Mouse (Mus musculus): ENCODE data around the gene Tnni1.

The Tnni1 gene

GRCm38 (mm10) chr1:135778780-135779535 is at the start of gene Tnni1:
TSS of gene Tnni1 (plus strand) at chr1:135779434.
- ChIA-PET CTCF (interaction anchor here (0.5 to 7.5 kb wide), 34 partner anchors 8 to 422 kb away, joined by 3 to 89 read pairs (median 6); partner anchors contain the start of genes Csrp1 (in 1 of the 4) and Phlda3 (in 1 of the 4)), POLR2A (interaction anchor here (0.6 to 4.4 kb wide), 29 partner anchors 8 to 453 kb away, joined by 3 to 32 read pairs (median 4); partner anchors contain the start of genes Phlda3 (in 3 of the 4) and Csrp1 (in 1 of the 4))

- ChIA-PET CTCF (interaction anchor here in 3 of 4 experiments (1.0 to 5.1 kb wide), 10 partner anchors 10 to 102 kb away, joined by 3 to 40 read pairs (median 6); partner anchors contain the start of gene Csrp1 (in 2 of the 3)), POLR2A (interaction anchor here in 3 of 4 experiments (0.6 to 10.3 kb wide), 46 partner anchors 9 to 531 kb away, joined by 3 to 112 read pairs (median 4); partner anchors contain the start of gene Csrp1 (in 2 of the 3))
Measured at GRCm38 (mm10) chr1:135729821-135730220, 49.4 kb upstream of the Tnni1 start.

GRCm38 (mm10) chr1:135730296-135730695 is 48.9 kb upstream of the Tnni1 start:
- POLR2A ChIA-PET, result interaction anchor here in 3 of 4 experiments (0.6 to 10.3 kb wide), 30 partner anchors 9 to 475 kb away, joined by 3 to 112 read pairs (median 6); partner anchors contain the start of genes Csrp1 (in 2 of the 3) and Phlda3 (in 1 of the 3)
- CTCF ChIA-PET, result interaction anchor here in 3 of 4 experiments (0.6 to 5.1 kb wide), 7 partner anchors 10 to 60 kb away, joined by 3 to 40 read pairs (median 7); partner anchors contain the start of gene Csrp1 (in 1 of the 3)

- CTCF ChIA-PET, result interaction anchor here (0.5 to 5.1 kb wide), 12 partner anchors 10 to 444 kb away, joined by 3 to 40 read pairs (median 4); no protein-coding TSS in a partner anchor
- POLR2A ChIA-PET, result interaction anchor here (0.5 to 10.3 kb wide), 27 partner anchors 8 to 666 kb away, joined by 3 to 112 read pairs (median 5); partner anchors contain the start of genes Csrp1 (in 2 of the 4), Phlda3 (in 1 of the 4) and Tnni1 (in 1 of the 4)
Measured at GRCm38 (mm10) chr1:135731393-135731792, 47.8 kb upstream of the Tnni1 start.

- CTCF ChIA-PET, result interaction anchor here (0.5 to 5.1 kb wide), 13 partner anchors 9 to 55 kb away, joined by 3 to 40 read pairs (median 4); no protein-coding TSS in a partner anchor
- POLR2A ChIA-PET, result interaction anchor here (0.5 to 10.3 kb wide), 28 partner anchors 8 to 666 kb away, joined by 3 to 112 read pairs (median 5); partner anchors contain the start of genes Phlda3 (in 2 of the 4), Csrp1 (in 1 of the 4) and Tnni1 (in 1 of the 4)
Measured at GRCm38 (mm10) chr1:135731897-135732684, 47.1 kb upstream of the Tnni1 start.

- ChIA-PET CTCF (interaction anchor here in 2 of 4 experiments (0.6 to 3.0 kb wide), 6 partner anchors 14 to 327 kb away, joined by 3 to 18 read pairs (median 5); partner anchors contain the start of gene Csrp1 (in 1 of the 2)), POLR2A (interaction anchor here in 2 of 4 experiments (0.6 to 10.3 kb wide), 12 partner anchors 8 to 302 kb away, joined by 3 to 83 read pairs (median 6); no protein-coding TSS in a partner anchor)
Measured at GRCm38 (mm10) chr1:135734225-135734937, 44.9 kb upstream of the Tnni1 start.

GRCm38 (mm10) chr1:135735460-135735859 is 43.8 kb upstream of the Tnni1 start:
- ChIA-PET CTCF (interaction anchor here in 3 of 4 experiments (0.5 to 3.0 kb wide), 10 partner anchors 15 to 881 kb away, joined by 3 to 18 read pairs (median 4); partner anchors contain the start of gene Csrp1 (in 1 of the 3)), POLR2A (interaction anchor here (0.5 to 2.7 kb wide), 19 partner anchors 9 to 739 kb away, joined by 3 to 13 read pairs (median 3); partner anchors contain the start of gene Phlda3 (in 1 of the 4))

GRCm38 (mm10) chr1:135744987-135745386 is 34.2 kb upstream of the Tnni1 start:
- ChIA-PET CTCF (interaction anchor here in 1 of 4 experiments (0.6 to 1.4 kb wide), 4 partner anchors 8 to 941 kb away, joined by 3 to 5 read pairs (median 3); partner anchors contain the start of gene Csrp1), POLR2A (interaction anchor here in 2 of 4 experiments (0.9 to 8.0 kb wide), 4 partner anchors 15 to 30 kb away, joined by 4 to 83 read pairs (median 4); no protein-coding TSS in a partner anchor)

GRCm38 (mm10) chr1:135746248-135746647 is 33.0 kb upstream of the Tnni1 start:
- POLR2A ChIA-PET, result interaction anchor here in 3 of 4 experiments (0.6 to 8.0 kb wide), 5 partner anchors 10 to 400 kb away, joined by 3 to 83 read pairs (median 3); partner anchors contain the start of gene Csrp1 (in 1 of the 3)

GRCm38 (mm10) chr1:135752737-135753348 is 26.4 kb upstream of the Tnni1 start:
- CTCF ChIA-PET, result interaction anchor here (0.5 to 6.4 kb wide), 152 partner anchors 8 to 994 kb away, joined by 3 to 89 read pairs (median 5); partner anchors contain the start of genes Csrp1 (in 4 of the 4), Tnni1 (in 3 of the 4), Lad1 (in 2 of the 4) and Phlda3 (in 2 of the 4)
- POLR2A ChIA-PET, result interaction anchor here (0.5 to 3.9 kb wide), 34 partner anchors 9 to 323 kb away, joined by 3 to 29 read pairs (median 4); partner anchors contain the start of genes Csrp1 (in 2 of the 4) and Phlda3 (in 1 of the 4)

More at GRCm38 (mm10) chr1:135746248-135746647, 33.0 kb upstream of the Tnni1 start:
- CTCF ChIA-PET, result interaction anchor here in 1 of 4 experiments (0.7 kb wide), 1 partner anchor 101 kb away, joined by 3 read pairs; no protein-coding TSS in a partner anchor

GRCm38 (mm10) chr1:135755287-135755686 is 23.9 kb upstream of the Tnni1 start:
- ChIA-PET POLR2A (interaction anchor here in 3 of 4 experiments (0.5 to 6.4 kb wide), 18 partner anchors 11 to 704 kb away, joined by 3 to 32 read pairs (median 4); partner anchors contain the start of genes Phlda3 (in 2 of the 3) and Tnni1 (in 2 of the 3)), CTCF (interaction anchor here (0.6 to 6.4 kb wide), 21 partner anchors 11 to 79 kb away, joined by 3 to 89 read pairs (median 3); partner anchors contain the start of genes Lad1 (in 2 of the 4), Tnni1 (in 2 of the 4), Csrp1 (in 1 of the 4) and Phlda3 (in 1 of the 4))

- ChIA-PET CTCF (interaction anchor here in 3 of 4 experiments (0.6 to 6.4 kb wide), 13 partner anchors 10 to 91 kb away, joined by 3 to 89 read pairs (median 3); partner anchors contain the start of genes Lad1 (in 2 of the 3), Phlda3 (in 1 of the 3) and Tnni1 (in 1 of the 3)), POLR2A (interaction anchor here (0.5 to 6.4 kb wide), 19 partner anchors 10 to 74 kb away, joined by 3 to 32 read pairs (median 4); partner anchors contain the start of genes Tnni1 (in 3 of the 4) and Phlda3 (in 1 of the 4))
Measured at GRCm38 (mm10) chr1:135755913-135756312, 23.3 kb upstream of the Tnni1 start.

GRCm38 (mm10) chr1:135757287-135757686 is 21.9 kb upstream of the Tnni1 start:
- ChIA-PET CTCF (interaction anchor here (0.6 to 6.4 kb wide), 6 partner anchors 23 to 90 kb away, joined by 3 to 89 read pairs (median 4); partner anchors contain the start of genes Csrp1 (in 1 of the 4) and Tnni1 (in 1 of the 4)), POLR2A (interaction anchor here in 3 of 4 experiments (0.5 to 6.4 kb wide), 11 partner anchors 8 to 32 kb away, joined by 3 to 32 read pairs (median 5); partner anchors contain the start of genes Phlda3 (in 2 of the 3) and Tnni1 (in 2 of the 3))

- POLR2A ChIA-PET, result interaction anchor here in 3 of 4 experiments (0.6 to 6.4 kb wide), 27 partner anchors 9 to 266 kb away, joined by 3 to 32 read pairs (median 5); partner anchors contain the start of gene Tnni1 (in 3 of the 3)
Measured at GRCm38 (mm10) chr1:135759685-135760084, 19.5 kb upstream of the Tnni1 start.

GRCm38 (mm10) chr1:135760216-135760615 is 19.0 kb upstream of the Tnni1 start:
- POLR2A ChIA-PET, result interaction anchor here in 3 of 4 experiments (0.6 to 6.4 kb wide), 30 partner anchors 8 to 265 kb away, joined by 3 to 32 read pairs (median 4); partner anchors contain the start of gene Tnni1 (in 3 of the 3)
- CTCF ChIA-PET, result interaction anchor here (0.6 to 2.4 kb wide), 24 partner anchors 11 to 220 kb away, joined by 3 to 17 read pairs (median 4); partner anchors contain the start of gene Tnni1 (in 2 of the 4)

More at GRCm38 (mm10) chr1:135759685-135760084, 19.5 kb upstream of the Tnni1 start:
- CTCF ChIA-PET, result interaction anchor here (0.6 to 2.4 kb wide), 21 partner anchors 11 to 291 kb away, joined by 3 to 17 read pairs (median 4); partner anchors contain the start of genes Tnni1 (in 3 of the 4) and Ascl5 (in 1 of the 4)
